Mouse (Mus musculus): ENCODE measurements around the gene Cwh43.

Cwh43 gene

GRCm38 (mm10) chr5:73405981-73406722 lies at the start of gene Cwh43:
Gene Cwh43 (plus strand): TSS chr5:73406075.
- in situ Hi-C loops (cut with MboI; ENCODE audit: low sequenced_read_pairs): no loop called here

- in situ Hi-C loops (cut with MboI; ENCODE audit: low sequenced_read_pairs): no loop called here
Measured at GRCm38 (mm10) chr5:73359134-73359751, 46.6 kb upstream of the Cwh43 start.

GRCm38 (mm10) chr5:73359752-73360141 lies 46.1 kb upstream of the Cwh43 start:
- in situ Hi-C loops (cut with MboI; ENCODE audit: low sequenced_read_pairs): no loop called here

GRCm38 (mm10) chr5:73360240-73360639 lies 45.6 kb upstream of the Cwh43 start:
- in situ Hi-C loops (cut with MboI; ENCODE audit: low sequenced_read_pairs): no loop called here

GRCm38 (mm10) chr5:73362338-73362737 lies 43.5 kb upstream of the Cwh43 start:
- in situ Hi-C loops (cut with MboI; ENCODE audit: low sequenced_read_pairs): no loop called here

GRCm38 (mm10) chr5:73362791-73363190 lies 43.1 kb upstream of the Cwh43 start:
- in situ Hi-C loops (cut with MboI; ENCODE audit: low sequenced_read_pairs): no loop called here

GRCm38 (mm10) chr5:73364107-73364864 lies 41.6 kb upstream of the Cwh43 start:
- in situ Hi-C loops (cut with MboI; ENCODE audit: low sequenced_read_pairs): no loop called here

- in situ Hi-C loops (cut with MboI; ENCODE audit: low sequenced_read_pairs): no loop called here
Measured at GRCm38 (mm10) chr5:73367906-73368305, 38.0 kb upstream of the Cwh43 start.

- in situ Hi-C loops (cut with MboI; ENCODE audit: low sequenced_read_pairs): no loop called here
Measured at GRCm38 (mm10) chr5:73368845-73369447, 36.9 kb upstream of the Cwh43 start.

- in situ Hi-C loops (cut with MboI; ENCODE audit: low sequenced_read_pairs): no loop called here
Measured at GRCm38 (mm10) chr5:73369731-73370130, 36.1 kb upstream of the Cwh43 start.

GRCm38 (mm10) chr5:73372601-73373000 lies 33.3 kb upstream of the Cwh43 start:
- in situ Hi-C loops (cut with MboI; ENCODE audit: low sequenced_read_pairs): no loop called here

- in situ Hi-C loops (cut with MboI; ENCODE audit: low sequenced_read_pairs): no loop called here
Measured at GRCm38 (mm10) chr5:73373184-73373583, 32.7 kb upstream of the Cwh43 start.

GRCm38 (mm10) chr5:73376041-73376440 lies 29.8 kb upstream of the Cwh43 start:
- in situ Hi-C loops (cut with MboI; ENCODE audit: low sequenced_read_pairs): loop anchor here (25.0 kb wide), 1 partner anchor 389 kb away; no protein-coding TSS in a partner anchor

- in situ Hi-C loops (cut with MboI; ENCODE audit: low sequenced_read_pairs): loop anchor here (25.0 kb wide), 1 partner anchor 389 kb away; no protein-coding TSS in a partner anchor
Measured at GRCm38 (mm10) chr5:73376491-73376890, 29.4 kb upstream of the Cwh43 start.

GRCm38 (mm10) chr5:73379908-73380307 lies 26.0 kb upstream of the Cwh43 start:
- in situ Hi-C loops (cut with MboI; ENCODE audit: low sequenced_read_pairs): loop anchor here (25.0 kb wide), 1 partner anchor 393 kb away; no protein-coding TSS in a partner anchor

GRCm38 (mm10) chr5:73380829-73381228 lies 25.0 kb upstream of the Cwh43 start:
- in situ Hi-C loops (cut with MboI; ENCODE audit: low sequenced_read_pairs): loop anchor here (25.0 kb wide), 1 partner anchor 394 kb away; no protein-coding TSS in a partner anchor

- in situ Hi-C loops (cut with MboI; ENCODE audit: low sequenced_read_pairs): loop anchor here (25.0 kb wide), 1 partner anchor 394 kb away; no protein-coding TSS in a partner anchor
Measured at GRCm38 (mm10) chr5:73381510-73381909, 24.4 kb upstream of the Cwh43 start.

- in situ Hi-C loops (cut with MboI; ENCODE audit: low sequenced_read_pairs): loop anchor here (25.0 kb wide), 1 partner anchor 395 kb away; no protein-coding TSS in a partner anchor
Measured at GRCm38 (mm10) chr5:73381976-73382540, 23.8 kb upstream of the Cwh43 start.

- in situ Hi-C loops (cut with MboI; ENCODE audit: low sequenced_read_pairs): loop anchor here (25.0 kb wide), 1 partner anchor 396 kb away; no protein-coding TSS in a partner anchor
Measured at GRCm38 (mm10) chr5:73382737-73383646, 22.9 kb upstream of the Cwh43 start.

Data from CH12F3 (cell line).